Mouse (Mus musculus) lung, postnatal 4 days (tissue): Measurements from ENCODE around the gene Mc3r.

Experiments used
- DNase-seq, 2 experiments: peaks; one replicate each; pipeline ENCODE4 v3.0.0; 2021

Gene Mc3r

DNA sequence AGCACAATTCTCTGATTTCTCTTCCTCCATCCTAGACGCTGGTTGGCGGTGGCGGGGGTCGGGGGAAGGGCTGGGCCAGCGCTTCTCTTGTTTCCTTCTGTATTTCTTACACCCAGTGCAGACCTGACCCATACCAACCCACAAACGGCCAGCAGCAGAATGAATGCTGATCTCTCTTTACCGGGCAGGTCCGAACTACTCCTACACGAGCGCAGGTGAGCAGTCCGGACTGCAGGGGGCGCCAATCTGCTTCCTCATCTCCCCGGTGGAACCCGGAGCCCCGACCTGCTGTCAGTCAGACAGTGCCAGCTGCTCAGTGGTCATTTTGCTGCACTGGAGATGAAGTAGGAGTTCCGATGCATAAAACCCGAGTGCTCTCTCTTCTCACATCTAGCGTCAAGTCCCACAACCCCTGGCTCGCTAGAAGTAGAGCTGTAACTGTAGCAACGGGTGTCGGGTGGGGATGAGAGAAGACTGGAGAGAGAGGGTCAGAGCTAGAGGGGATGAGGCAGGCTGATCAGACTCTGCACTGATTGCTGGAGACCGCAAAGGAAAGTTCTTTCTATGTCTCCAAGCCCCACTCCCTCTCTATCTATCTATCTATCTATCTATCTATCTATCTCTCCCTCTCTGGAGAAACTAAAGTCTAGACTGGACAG lies at the start of gene Mc3r:
Gene Mc3r (plus strand): TSS at position 387 of the 659 bp plus-strand sequence.
- DNase-seq, result peak; percentile 29 to 32

DNA sequence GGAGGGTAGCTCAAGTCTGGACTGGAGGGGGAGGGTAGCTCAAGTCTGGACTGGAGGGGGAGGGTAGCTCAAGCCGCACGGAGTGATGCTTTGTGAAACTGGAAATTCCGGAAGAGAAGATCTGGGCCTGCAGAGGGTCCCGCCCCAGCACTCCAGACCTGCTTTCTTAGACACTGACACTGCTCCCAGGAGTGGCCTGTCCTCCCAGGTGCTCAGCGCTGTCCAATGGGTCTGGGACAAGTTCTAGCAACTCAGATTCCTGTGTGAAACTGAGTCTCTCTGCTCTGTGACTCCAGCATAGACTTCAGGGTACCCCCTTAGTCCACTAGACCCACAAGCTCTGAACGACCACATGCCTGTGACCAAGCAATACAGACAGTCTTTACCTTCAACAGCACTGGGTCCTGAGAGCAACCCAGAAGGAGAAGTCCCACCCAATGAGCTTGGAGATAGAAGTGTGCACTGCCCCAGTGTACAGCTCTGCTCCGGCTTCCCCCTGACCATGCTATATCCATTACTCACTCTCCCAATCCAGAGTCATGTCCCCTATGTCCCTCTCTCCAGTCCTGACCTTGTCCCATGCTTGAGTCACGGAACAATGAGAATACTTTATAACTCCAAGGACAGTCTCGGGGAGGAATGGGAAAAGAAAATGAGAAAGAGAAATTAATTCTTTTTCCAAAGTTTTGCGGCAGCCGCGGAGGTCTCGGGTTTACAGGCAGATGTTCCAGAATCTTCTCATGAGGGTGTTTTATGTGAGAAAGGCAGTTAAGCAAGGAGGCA lies 46.1 kb upstream of the Mc3r start:
- DNase-seq, result no peak

DNA sequence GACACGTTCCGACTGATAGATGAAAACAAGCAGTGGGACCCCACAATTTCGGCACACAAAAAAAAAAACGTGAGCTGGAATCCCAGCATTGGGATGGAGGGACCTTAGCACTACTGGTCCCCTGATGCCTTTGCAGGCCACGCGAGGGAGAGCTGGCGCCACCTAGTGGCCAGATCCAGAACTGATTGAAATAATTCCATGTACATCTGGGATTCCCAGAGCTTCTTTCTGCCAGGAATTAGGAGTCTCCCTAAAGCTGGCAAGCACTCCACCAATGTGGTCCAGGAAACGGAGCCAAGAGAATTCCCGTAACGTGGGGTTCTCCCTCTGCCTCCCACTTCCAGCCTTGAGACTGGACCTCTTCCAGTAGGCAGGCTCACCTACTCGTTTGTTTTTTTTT lies 41.3 kb upstream of the Mc3r start:
- peak; percentile 56 to 77 for DNase-seq

DNA sequence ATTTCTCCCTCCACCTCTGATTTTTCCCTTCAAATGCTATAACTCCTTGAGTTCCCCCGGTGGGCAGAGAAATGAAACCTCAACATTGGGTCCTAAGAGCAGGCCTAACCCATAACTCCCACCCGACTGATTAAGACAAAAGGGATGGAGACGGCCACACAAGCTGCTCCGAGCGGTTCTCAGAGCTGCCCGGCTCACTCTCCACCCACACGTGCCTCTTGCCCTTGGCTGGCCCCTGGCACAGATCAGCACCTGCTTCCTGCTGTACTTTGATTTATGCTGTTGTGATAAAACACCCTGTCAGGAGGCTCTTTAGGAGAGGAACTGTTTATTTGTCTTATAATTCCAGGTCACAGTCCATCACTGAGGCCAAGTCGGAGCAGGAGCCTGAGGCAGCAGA lies 34.8 kb upstream of the Mc3r start:
- DNase-seq, result no peak

DNA sequence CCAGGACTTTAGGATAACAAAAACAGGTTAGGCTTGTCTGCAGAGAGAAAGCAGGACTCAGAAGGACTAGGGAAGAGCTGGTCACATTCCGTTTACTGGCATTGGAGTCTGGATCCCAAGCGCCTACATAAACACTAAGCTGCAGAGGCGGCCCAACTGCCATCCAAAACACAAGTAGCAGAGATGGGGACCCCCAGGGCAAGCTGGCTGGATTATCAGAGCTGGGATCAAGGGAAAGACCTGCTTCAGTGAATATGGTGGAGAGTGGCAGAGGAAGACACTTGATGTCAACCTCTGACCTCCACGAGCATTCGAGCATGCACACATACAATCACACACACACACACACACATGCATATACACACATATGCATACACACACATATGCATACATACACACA lies 34.0 kb upstream of the Mc3r start:
- DNase-seq, result no peak

DNA sequence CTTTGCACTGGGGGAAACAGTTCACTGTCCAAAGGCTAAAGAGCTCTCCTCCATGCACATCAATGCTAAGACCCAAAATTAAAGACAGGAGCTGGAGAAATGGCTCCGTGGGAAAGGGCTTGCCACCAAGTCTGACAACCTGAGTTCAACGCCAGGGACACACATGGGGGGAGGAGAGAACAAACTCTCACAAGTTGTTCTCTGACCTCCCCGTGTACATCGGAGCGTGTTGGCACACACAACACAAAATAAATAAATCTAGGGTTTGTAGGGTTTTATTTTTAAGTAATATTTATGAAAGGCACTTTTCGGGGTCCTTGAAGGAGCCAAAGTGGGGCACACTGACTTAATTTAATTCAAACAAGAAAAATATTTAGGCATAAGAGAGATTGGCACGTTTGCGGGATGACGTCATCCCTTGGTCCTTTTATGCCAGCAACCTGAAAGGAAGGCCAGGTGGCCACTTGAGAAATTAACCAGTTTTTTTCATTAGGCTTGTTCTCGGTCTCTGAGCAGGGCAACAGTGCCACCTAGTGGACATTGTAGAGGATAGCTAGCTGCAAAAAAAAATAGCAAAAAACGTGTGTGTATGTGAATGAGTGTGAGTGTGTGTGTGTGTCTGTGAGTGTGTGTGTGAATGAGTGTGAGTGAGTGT lies 32.7 kb upstream of the Mc3r start:
- peak; percentile 40 to 48 for DNase-seq

DNA sequence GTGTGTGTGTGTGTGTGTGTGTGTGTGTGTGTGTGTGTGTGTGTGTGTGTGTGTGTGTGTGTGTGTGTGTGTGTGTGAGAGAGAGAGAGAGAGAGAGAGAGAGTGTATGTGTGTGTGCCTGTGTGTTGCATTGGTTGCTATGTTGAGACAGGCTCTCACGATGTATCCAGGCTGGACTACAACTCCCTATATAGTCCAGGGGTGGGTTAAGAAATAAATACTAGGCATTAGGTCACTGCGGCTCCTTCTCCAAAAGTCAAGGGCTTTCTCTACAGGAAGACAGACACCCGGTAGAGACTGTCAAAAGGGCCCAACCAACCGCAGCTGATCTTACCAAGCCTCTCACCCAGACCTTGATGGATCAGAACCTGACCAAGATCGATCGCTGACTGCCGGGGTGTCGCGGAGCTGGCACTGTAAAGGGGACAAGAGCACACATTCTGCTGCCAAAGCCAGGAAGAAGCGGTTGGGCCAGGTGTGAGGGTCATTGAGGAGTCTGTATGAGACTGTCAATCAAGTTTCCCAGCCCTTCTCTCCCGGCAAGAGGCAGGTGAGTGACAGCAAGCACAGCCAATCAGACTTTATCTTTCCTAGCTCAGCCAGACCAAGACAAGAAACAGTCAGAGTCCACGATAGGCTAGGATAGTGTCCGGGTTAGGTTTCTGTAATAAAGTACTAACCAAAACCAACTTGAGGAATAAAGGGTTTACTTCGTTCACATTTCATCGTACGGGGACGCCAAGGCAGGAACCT lies 32.0 kb upstream of the Mc3r start:
- peak in 1 of 2 experiments; percentile 22 for DNase-seq

DNA sequence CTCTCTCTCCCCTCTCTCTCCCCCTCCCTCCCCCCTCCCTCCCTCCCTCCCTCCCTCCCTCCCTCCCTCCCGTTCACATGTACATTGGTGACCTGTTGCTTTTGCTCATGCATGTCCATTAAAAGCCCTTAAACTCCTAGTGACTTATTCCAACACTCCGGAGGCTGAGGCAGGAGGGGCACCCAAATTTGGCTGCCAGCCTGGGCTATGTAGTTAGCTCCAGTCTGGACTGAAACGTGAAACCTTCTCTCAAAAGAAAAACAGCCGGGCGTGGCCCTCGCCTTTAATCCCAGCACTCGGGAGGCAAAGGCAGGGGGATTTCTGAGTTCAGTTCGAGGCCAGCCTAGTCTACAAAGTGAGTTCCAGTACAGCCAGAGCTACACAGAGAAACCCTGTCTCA lies 30.4 kb upstream of the Mc3r start:
- no peak for DNase-seq

DNA sequence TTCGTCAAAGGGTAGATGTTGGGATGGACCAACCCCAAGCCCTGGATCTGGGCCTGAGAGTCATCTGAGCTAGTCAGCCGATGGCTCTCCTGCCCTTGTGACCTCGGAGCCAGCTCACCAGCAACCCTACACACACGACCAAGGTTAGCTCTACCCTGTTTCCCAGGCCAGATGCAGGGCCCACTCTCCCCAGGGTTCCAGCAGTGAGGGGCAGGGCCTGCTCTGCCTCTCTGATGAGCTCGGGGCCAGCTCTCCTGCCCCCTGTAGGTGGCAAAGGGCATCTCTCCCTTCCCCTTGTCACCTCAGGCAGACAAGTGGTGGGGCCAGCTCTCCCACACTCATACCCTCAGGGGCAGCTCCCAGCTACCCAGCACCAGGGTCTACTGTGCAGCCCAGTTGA lies 29.1 kb upstream of the Mc3r start:
- no peak for DNase-seq

DNA sequence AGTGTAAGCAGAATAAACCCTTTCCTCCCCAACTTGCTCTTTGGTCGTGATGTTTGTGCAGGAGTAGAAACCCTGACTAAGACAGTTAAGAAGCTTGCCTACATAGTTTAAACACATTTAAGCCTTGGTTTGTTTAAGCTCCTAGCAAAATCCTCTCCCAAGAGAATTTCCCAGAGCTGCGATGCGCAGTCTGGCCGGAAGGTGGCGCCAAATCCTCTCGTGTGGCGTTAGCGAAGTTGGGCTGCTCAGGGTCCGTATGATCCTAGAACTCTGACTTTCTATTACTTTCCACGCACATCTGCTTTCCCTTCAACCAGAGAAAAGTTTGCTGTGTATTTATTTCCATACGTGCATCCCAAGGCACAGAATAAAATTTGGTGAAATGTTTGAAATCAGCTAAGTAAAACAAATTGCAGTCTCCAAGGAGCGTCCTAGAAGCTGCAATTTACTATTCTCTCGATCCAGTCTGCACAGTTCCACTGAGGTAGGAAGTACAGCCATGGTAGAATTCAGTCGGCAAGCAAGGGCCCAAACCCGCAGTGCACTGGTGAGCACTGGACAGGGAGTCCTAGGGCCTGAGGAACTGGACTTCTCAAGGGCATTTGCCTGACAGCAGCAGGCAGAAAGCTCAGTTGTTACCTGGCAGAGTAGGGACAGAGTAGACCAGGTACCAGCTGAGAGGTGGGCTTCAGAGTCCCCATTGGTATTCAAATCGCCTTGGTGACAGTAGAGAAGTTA lies 26.5 kb upstream of the Mc3r start:
- peak; percentile 34 to 71 for DNase-seq

DNA sequence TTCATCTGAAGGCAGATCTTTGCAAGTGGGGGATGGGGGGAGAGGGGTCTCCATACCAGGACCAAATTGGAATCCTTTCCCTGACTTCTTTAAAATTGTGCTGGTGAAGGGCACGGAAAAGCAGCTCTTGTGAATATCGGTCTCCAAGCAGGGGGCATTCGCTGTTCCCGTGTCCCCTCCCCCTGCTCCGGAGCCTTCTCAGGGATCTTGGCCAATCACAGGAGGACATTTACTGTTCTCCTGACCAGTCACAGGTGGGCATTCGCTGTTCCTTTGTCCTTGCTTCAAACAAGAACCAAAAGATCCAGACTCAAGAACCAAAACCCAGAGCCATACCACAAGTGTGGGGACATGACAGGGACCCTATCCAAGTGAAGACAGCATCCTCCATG lies 25.9 kb upstream of the Mc3r start:
- DNase-seq, result peak in 1 of 2 experiments; percentile 28

DNA sequence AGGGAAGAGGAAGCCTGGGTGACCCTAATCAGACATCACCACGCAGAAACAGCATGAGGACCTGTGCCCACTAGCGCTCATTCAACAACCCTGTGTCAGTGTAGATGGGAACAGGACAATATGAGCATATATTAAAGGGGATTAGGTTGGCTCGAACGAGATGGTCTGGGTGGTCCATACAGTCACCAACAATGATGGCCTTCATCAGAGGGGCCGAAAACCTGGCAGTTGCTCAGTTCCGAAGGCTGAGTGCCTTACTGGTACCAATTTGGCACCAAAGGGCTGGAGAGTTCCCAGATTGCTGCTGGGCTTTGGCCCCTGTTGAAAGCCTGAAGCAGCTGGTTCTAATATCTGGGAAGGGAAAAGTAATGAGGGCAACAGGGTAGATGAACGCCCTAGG lies 25.4 kb upstream of the Mc3r start:
- no peak for DNase-seq

DNA sequence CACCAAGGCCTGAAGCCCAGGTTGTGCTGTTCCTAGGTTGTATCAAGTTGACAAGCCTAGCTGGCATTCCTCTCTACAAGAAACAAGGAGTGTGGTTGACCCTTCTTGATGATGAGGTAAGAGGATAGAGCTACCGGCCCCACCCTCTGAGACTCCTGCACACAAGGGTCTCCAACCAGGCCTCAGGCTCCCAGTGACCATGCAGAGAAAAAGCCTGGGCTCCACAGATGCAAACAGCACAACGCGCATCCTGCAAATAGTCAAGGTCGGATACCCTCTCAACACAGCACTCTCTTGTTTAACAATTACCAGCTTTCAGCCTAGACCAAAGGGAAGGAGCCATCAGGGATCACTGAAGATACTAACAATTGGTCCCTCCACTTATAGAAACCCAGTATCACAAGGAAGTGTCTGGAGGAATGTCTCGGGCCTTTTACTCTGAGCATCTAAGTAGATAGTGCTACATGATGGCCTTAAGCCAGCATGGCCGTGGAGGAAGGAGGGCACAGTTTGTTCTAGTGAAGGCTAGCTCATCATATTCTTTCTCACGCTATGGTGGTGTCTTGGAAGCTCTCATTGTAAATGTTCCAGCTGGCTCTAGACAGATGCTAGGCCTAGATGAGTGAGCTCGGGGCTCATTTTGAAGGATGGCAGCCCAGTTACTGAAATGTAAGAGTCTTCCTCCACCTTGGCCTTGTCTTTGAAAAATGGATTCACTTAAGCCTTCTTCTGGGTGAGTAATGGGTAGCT lies 24.7 kb upstream of the Mc3r start:
- no peak for DNase-seq

DNA sequence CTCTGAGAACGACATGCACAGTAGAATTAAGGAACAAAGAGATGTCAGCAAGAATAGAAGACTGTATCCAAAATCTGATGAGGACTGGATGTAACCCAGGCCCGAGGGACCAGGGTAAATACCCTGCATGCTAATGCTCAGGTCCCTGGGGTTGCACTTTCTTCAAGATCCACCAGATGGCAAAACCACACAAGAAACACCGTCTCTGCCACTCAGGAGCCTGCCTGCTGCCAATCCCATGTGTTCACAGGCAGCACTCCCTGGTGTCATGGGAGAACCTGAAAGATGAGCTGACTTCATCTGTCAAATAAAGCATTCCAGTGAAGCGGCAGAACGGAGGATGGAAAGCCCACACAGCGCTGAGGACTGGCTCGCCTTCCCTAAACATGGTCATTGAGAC lies 21.3 kb upstream of the Mc3r start:
- peak in 1 of 2 experiments; percentile 10 for DNase-seq

DNA sequence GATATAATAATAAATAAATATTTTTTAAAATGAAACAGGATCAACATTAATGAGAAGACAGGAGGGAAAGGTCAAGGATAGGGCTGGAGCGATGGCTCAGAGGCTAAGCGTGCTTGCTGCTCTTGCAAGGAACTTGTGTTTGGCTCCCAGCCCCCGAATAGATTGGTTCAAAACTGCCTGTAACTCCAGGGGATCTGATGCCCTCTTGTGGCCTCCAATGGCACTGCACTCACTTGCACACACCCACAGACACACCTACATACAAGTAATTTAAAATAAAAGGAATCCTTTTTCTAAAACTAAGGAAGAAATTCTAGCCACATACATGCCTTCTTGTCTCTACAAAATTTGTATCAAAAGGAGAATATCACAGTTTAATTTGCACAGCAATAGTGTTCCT lies 20.5 kb upstream of the Mc3r start:
- DNase-seq, result no peak

DNA sequence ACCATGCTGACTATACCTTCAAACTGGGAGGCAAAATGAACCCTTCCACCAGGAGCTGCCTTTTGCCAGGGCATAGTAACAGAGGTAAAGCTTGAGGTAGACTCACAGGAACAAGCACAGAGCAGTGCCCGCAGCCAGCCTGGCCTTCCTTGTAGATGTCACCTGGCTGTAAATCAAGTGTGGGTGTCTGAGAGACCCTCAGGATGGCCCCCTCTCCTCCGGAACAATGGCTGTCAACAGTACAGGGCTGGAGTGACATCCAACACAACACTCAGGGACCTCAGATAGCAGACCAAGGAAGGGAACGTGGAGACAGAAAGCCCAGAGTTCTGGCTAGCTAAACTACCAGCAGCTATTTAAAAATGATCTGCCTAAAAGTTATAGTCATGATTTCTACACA lies 19.1 kb upstream of the Mc3r start:
- no peak for DNase-seq

DNA sequence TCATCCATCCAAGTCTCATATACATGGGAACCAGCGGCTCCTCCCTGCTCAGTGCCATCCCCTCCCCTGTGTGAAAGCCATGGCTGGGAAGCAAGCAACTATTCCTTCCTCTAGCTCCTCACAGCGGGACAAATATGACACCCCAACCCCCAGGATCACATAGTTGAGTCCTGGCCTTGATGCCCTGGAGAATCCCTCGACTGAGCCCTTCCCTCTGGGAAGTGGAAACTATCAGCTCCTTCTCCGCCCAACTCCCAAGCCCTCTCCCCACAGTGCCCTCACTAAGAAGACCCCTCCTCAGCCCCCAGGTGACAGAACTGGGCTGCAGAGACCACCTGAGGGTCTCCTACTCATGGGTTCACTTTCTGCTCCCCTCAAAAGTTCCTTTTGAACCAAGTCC lies 18.2 kb upstream of the Mc3r start:
- DNase-seq, result no peak

DNA sequence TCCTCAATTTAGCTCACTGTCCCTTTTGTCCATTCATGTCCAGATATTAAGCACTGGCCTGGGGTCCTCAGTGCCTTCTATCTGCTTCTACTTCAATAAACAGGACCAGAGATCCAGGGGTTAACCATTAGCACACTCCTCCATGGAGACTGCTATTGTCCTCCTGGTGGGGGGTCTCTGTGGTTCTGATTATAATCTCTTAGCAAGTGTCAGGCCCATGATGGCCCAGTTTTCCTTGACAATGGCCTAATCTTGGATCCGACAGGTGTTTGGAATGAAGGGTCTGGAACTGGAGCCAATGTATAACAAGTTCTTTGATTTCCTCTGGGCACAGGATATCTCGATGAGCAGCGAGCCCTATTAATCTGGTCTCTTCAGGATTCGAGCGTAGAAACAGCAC lies 10.1 kb upstream of the Mc3r start:
- no peak for DNase-seq

DNA sequence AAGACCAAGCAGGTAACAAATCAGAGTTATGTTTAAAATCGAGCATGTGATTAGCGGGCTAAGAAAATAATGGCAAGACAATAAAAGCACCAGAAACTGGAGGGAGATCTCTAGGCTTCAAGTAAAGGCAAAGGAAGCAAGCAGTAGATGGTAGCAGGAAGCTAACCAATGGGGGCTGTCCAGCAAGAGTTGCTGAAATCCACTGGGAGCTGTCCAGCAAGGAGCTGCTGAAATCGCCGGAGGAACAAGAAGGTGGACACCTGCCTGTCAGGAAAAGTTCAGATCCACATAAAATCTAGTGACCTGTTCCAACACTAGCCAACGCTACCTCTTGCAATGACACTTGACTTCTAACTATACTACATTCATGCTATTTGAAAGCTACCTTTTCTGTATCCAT lies 7.3 kb upstream of the Mc3r start:
- DNase-seq, result peak; percentile 36 to 63

DNA sequence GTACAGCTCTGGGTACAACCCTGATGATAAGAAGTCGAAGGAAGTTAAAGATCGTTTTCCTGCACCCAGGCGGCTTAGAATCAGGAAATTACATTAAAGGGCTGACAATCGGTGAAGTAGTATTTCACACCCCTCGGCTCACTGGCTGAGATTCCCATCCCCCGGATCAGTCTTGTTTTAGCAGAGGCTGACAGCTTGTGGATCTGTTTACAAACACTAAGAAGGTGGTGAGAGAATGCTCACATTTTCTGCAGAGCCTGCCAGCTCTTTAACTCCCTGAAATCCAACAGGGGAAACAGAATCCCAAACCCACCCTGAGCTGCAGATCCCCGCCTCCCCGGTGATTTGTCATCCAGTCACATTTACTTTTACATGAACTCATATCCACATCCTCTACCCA lies 2.8 kb upstream of the Mc3r start:
- no peak for DNase-seq

DNA sequence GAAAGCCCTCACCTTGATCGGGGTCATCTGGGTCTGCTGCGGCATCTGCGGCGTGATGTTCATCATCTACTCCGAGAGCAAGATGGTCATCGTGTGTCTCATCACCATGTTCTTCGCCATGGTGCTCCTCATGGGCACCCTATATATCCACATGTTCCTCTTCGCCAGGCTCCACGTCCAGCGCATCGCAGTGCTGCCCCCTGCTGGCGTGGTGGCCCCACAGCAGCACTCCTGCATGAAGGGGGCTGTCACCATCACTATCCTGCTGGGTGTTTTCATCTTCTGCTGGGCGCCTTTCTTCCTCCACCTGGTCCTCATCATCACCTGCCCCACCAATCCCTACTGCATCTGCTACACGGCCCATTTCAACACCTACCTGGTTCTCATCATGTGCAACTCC lies 1.0 kb downstream of the Mc3r start:
- DNase-seq, result peak in 1 of 2 experiments; percentile 5

DNA sequence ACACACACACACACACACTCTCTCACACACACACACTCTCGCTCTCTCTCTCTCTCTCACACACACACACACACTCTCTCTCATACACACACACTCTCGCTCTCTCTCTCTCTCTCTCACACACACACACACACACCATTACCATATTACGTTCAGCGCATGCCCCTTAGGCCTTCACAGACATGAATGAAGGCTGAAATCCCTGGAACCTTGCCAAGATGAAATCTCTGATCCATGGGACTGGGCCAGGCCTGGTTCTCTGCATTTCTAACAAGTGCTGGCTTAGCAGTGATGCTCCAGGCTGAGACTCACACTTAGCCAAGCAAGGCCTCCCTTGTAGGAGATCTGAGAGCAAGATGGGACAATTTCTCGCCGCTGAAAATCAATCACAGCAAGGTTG lies 8.1 kb downstream of the Mc3r start:
- no peak for DNase-seq
